Mouse (Mus musculus): ENCODE measurements around the gene Hamp. TPM values are rescaled to one million over a fixed set of nuclear protein-coding genes. Genes with fewer than 3 reads are reported as not detected.

Gene Hamp
- polyA plus RNA-seq, 1 experiment, result not detected

DNA sequence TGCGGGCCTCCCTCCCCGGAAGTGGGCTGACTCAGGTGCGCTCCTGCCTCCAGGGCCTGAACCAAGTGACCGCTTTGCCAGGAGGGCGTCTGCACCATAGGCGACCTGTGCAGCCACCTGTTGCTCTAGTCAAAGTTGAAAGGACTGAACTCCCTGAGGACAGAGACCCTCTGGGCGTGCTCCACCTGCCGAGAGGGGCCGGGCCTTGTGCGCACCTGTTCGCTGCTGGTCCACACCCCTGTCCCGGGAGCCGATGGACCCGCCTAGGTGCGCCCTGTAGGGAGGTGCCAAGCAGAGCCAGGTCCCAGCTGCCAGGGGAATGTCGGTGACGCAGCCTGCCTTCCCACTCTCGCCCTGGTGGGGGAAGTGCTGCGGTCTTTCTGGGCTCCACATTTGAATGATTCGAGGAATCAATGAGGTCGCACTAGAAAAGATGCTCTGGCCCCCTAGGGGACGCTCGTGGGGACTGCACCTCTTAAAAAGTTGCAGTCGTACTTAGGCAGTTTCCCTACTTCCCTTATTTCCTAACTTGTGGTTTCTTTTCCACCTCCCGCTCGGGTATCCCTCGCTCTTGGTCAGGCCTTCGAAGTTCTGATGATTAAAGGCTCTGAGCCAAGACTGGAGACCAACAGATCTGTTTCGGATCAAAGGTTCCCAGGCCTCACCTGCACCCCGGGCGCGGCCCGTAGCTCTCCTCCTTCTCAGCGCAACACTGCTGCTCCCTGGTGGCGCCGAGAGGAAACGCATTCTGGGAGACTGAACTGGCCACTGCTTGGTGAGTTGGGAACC is 29.9 kb upstream of the Hamp start, which contains the start of gene Fam187b:
Gene Fam187b, plus strand, starts transcription at position 290 of the 789 bp plus-strand sequence.
- H3K79me3 ChIP-seq (ENCODE audit: low read depth), result no peaks in the 10 kb centered on the region
- peaks cover 22% of the 10 kb centered on the region for H3K27me3 ChIP-seq (ENCODE audit: control insufficient read depth, insufficient read depth, insufficient read length)
- no peak within 1 kb of the TSS for H3ac ChIP-seq (ENCODE audit: control insufficient read depth, insufficient read length, low read depth)
- no peak for TF ChIP-seq MAX (IDR thresholded peaks at IDR 0.05)
- TF ChIP-seq CTCF (IDR thresholded peaks at IDR 0.05; ENCODE audit: control insufficient read depth, insufficient read depth, insufficient read length), result peak; percentile 88
- no peaks in the 10 kb centered on the region for H3K79me2 ChIP-seq (ENCODE audit: control insufficient read depth, insufficient read depth)
- H3K36me3 ChIP-seq (ENCODE audit: control insufficient read depth, insufficient read depth), result no peaks in the 10 kb centered on the region
- H3K4me3 ChIP-seq (ENCODE audit: insufficient read depth, poor library complexity, severe bottlenecking), result no peak within 1 kb of the TSS

DNA sequence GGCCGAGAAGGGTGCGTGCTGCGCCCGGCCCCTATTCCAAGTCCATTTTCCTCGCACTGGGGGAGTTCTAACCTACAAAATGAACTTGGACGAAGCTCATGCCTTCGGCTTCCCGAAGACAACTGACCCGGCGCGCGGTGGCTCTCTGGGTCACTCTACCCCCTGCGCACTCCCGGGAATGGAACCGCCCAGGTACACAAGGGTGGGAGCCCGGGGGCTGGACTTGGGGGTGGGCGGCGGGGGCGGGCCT is 29.3 kb upstream of the Hamp start, which contains the start of gene Lsr:
Gene Lsr, minus strand, starts transcription at position 214 of the 250 bp plus-strand sequence.
- no peaks in the 10 kb centered on the region for H3K79me3 ChIP-seq (ENCODE audit: low read depth)
- H3K4me3 ChIP-seq (ENCODE audit: insufficient read depth, poor library complexity, severe bottlenecking), result no peak within 1 kb of the TSS
- TF ChIP-seq USF1 (IDR thresholded peaks at IDR 0.05; ENCODE audit: low read depth) (no peak), MYOG (IDR thresholded peaks at IDR 0.05; ENCODE audit: control insufficient read depth, extremely low read depth, insufficient read length) (no peak), FOSL1 (IDR thresholded peaks at IDR 0.05; ENCODE audit: insufficient read depth, low read length, poor library complexity, severe bottlenecking) (no peak), CEBPB (IDR thresholded peaks at IDR 0.05; ENCODE audit: low read depth) (no peak), CTCF (IDR thresholded peaks at IDR 0.05; ENCODE audit: control insufficient read depth, insufficient read depth, insufficient read length) (no peak), MYOD1 (IDR thresholded peaks at IDR 0.05; ENCODE audit: control insufficient read depth, insufficient read length, low read depth) (no peak), MAX (IDR thresholded peaks at IDR 0.05) (no peak)
- peaks cover 23% of the 10 kb centered on the region for H3K27me3 ChIP-seq (ENCODE audit: control insufficient read depth, insufficient read depth, insufficient read length)
- H3K36me3 ChIP-seq (ENCODE audit: control insufficient read depth, insufficient read depth), result no peaks in the 10 kb centered on the region
- no peak within 1 kb of the TSS for H3ac ChIP-seq (ENCODE audit: control insufficient read depth, insufficient read length, low read depth)
- no peaks in the 10 kb centered on the region for H3K79me2 ChIP-seq (ENCODE audit: control insufficient read depth, insufficient read depth)

DNA sequence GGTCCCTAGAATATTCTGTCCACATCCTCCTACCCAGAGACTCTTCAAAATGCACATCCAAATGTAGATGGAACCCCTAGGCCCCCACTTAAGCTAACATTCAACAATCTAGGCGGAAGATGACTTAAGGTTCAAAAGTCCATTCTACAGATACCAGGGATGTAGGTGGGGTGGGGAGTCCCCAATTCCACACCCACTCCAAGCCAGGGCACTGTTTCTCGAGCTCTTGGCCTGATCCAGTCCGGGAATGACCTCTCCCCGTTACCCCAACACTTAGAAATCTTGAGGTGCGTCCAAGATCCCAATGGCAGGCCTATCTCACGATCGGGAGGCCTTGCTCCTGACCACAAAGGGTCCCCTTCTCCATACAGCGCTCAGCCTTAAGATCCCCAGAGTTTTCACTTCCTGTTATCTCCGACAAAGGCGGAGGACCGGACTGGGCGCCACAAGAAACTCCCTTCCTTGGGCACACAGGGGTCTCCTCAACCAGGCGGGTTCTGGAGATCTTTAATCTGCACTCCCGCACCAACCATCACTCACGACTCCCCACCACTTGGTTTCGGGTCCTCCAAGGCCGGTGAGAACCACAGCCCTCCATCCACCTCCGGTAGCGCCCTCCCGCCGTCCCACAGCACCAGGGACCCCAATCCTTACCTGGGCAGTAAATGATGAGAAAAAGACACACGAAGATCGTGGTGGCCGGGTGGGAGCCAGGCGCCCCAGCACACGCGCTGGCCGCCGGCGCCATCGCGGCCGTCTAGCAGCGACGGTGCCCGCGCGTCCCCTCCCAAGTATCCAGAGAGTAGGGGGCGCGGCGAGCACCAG is 28.8 kb upstream of the Hamp start:
- no peaks in the 10 kb centered on the region for H3K79me2 ChIP-seq (ENCODE audit: control insufficient read depth, insufficient read depth)
- no peak overlapping the region for H3K4me3 ChIP-seq (ENCODE audit: insufficient read depth, poor library complexity, severe bottlenecking)
- no peak for TF ChIP-seq MYOD1 (IDR thresholded peaks at IDR 0.05; ENCODE audit: control insufficient read depth, insufficient read length, low read depth)
- no peak for TF ChIP-seq CTCF (IDR thresholded peaks at IDR 0.05; ENCODE audit: control insufficient read depth, insufficient read depth, insufficient read length)
- no peak for TF ChIP-seq FOSL1 (IDR thresholded peaks at IDR 0.05; ENCODE audit: insufficient read depth, low read length, poor library complexity, severe bottlenecking)
- no peak for TF ChIP-seq CEBPB (IDR thresholded peaks at IDR 0.05; ENCODE audit: low read depth)
- TF ChIP-seq MAX (IDR thresholded peaks at IDR 0.05), result no peak
- no peak for TF ChIP-seq MYOG (IDR thresholded peaks at IDR 0.05; ENCODE audit: control insufficient read depth, extremely low read depth, insufficient read length)
- no peak for TF ChIP-seq USF1 (IDR thresholded peaks at IDR 0.05; ENCODE audit: low read depth)
- H3K36me3 ChIP-seq (ENCODE audit: control insufficient read depth, insufficient read depth), result no peaks in the 10 kb centered on the region
- no peaks in the 10 kb centered on the region for H3K79me3 ChIP-seq (ENCODE audit: low read depth)
- H3ac ChIP-seq (ENCODE audit: control insufficient read depth, insufficient read length, low read depth), result no peak overlapping the region
- H3K27me3 ChIP-seq (ENCODE audit: control insufficient read depth, insufficient read depth, insufficient read length), result peaks cover 20% of the 10 kb centered on the region

DNA sequence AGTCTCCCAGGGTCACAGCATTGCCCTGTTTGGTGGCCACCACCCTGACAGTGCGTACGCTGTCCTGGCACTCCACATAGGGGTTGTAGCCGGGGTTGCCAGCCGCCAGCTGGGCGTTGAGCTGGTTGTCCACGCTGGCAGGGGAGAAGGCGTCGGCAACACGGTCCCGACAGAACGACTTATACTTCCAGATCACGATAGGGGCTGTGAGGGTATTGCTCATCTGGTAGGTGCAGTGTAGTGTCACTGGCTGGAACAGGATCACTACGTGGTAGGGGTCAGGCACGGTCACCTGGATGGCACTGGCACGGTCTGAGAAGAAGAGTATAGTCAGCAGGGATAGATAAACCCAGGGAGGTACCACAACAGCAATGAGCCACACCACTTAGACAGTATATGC is 28.1 kb upstream of the Hamp start:
- H3K36me3 ChIP-seq (ENCODE audit: control insufficient read depth, insufficient read depth), result no peaks in the 10 kb centered on the region
- H3K4me3 ChIP-seq (ENCODE audit: insufficient read depth, poor library complexity, severe bottlenecking), result no peak overlapping the region
- no peaks in the 10 kb centered on the region for H3K79me2 ChIP-seq (ENCODE audit: control insufficient read depth, insufficient read depth)
- H3ac ChIP-seq (ENCODE audit: control insufficient read depth, insufficient read length, low read depth), result no peak overlapping the region
- H3K27me3 ChIP-seq (ENCODE audit: control insufficient read depth, insufficient read depth, insufficient read length), result peaks cover 19% of the 10 kb centered on the region
- no peaks in the 10 kb centered on the region for H3K79me3 ChIP-seq (ENCODE audit: low read depth)
- TF ChIP-seq USF1 (IDR thresholded peaks at IDR 0.05; ENCODE audit: low read depth) (no peak), FOSL1 (IDR thresholded peaks at IDR 0.05; ENCODE audit: insufficient read depth, low read length, poor library complexity, severe bottlenecking) (no peak), MAX (IDR thresholded peaks at IDR 0.05) (no peak), MYOD1 (IDR thresholded peaks at IDR 0.05; ENCODE audit: control insufficient read depth, insufficient read length, low read depth) (no peak), CTCF (IDR thresholded peaks at IDR 0.05; ENCODE audit: control insufficient read depth, insufficient read depth, insufficient read length) (no peak), MYOG (IDR thresholded peaks at IDR 0.05; ENCODE audit: control insufficient read depth, extremely low read depth, insufficient read length) (no peak), CEBPB (IDR thresholded peaks at IDR 0.05; ENCODE audit: low read depth) (no peak)

DNA sequence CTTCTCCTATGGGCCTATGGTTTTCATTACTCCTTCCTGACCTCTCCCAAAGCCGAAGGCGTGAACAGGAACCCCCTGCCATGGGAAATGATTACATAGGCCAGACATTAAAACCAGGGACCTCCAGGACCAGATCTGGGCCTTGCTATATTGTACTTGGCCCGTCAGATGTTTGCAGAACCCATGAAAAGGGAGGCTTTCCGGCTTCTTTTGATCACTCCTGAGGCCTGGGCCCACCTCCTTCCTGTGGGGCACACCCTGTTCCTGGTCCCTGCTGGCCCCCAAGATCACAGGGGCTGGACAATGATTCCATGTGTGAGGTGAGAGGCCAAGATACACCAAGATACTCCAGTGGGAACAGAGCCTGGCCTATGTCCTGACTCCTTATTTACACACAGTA is 25.3 kb upstream of the Hamp start:
- Histone ChIP-seq H3ac (ENCODE audit: control insufficient read depth, insufficient read length, low read depth) (no peak overlapping the region), H3K79me3 (ENCODE audit: low read depth) (no peaks in the 10 kb centered on the region), H3K27me3 (ENCODE audit: control insufficient read depth, insufficient read depth, insufficient read length) (peaks cover 19% of the 10 kb centered on the region), H3K36me3 (ENCODE audit: control insufficient read depth, insufficient read depth) (no peaks in the 10 kb centered on the region), H3K79me2 (ENCODE audit: control insufficient read depth, insufficient read depth) (no peaks in the 10 kb centered on the region), H3K4me3 (ENCODE audit: insufficient read depth, poor library complexity, severe bottlenecking) (no peak overlapping the region)
- TF ChIP-seq MAX (IDR thresholded peaks at IDR 0.05), result no peak
- no peak for TF ChIP-seq MYOG (IDR thresholded peaks at IDR 0.05; ENCODE audit: control insufficient read depth, extremely low read depth, insufficient read length)
- TF ChIP-seq MYOD1 (IDR thresholded peaks at IDR 0.05; ENCODE audit: control insufficient read depth, insufficient read length, low read depth), result no peak
- TF ChIP-seq USF1 (IDR thresholded peaks at IDR 0.05; ENCODE audit: low read depth), result no peak
- no peak for TF ChIP-seq CTCF (IDR thresholded peaks at IDR 0.05; ENCODE audit: control insufficient read depth, insufficient read depth, insufficient read length)
- TF ChIP-seq CEBPB (IDR thresholded peaks at IDR 0.05; ENCODE audit: low read depth), result no peak
- TF ChIP-seq FOSL1 (IDR thresholded peaks at IDR 0.05; ENCODE audit: insufficient read depth, low read length, poor library complexity, severe bottlenecking), result no peak

Measured in C2C12 (cell line).